8 mouse cellular contexts compared by ENCODE assay signal in the genomic region with DNA sequence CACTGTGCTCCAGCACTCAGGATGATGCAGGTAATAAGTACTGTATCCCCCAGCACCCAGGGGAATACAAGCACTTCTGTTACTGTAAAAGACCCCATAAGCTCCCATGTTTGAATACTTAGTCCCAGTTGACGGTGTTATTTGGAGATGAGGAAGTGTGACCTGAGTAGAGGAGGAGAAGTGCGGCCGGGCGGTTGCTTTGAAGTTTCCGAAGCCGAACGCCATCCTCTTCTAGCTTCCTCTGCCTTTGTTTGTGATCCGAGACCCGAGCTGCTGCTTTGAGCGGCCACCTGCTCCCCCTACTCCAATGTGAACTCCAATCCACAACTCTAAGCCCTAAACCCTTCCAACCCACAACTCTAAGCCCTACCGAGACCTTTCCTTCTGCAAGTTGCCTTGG.
DNase-seq lines count a peak whose midpoint lies in the region; ATAC-seq and TF ChIP-seq lines count a peak whose summit lies in the region.
"Had no signal": no experiment of that assay in that cellular context is flagged by ENCODE, and none has a peak within 500 bp of the region (broad histone marks: within the 10 kb centered on the region; RNA-seq: fewer than 3 reads in every experiment).

No protein-coding gene starts in this region.

- H3K27ac ChIP-seq in CH12.LX (ENCODE audit: insufficient read depth, low read depth), result no peak overlapping the region
- peak overlapping the region; percentile 77 for H3K27ac ChIP-seq in midbrain, embryonic 10.5 days (replicated peaks)
- H3K27ac ChIP-seq: liver, embryonic 13.5 days had no signal

- no peak for TF ChIP-seq POLR2A in CH12.LX (IDR thresholded peaks at IDR 0.05; ENCODE audit: low read depth, low read length)

- no peak for ATAC-seq in inflammation-experienced regulatory T-cells, adult 6 months

- DNase-seq in A20 (ENCODE audit: low read depth, low spot score) (peak; percentile 51), CH12.LX (ENCODE audit: extremely low read depth) (peak; percentile 9)
- peak; percentile 27 for DNase-seq in forelimb bud, embryonic 11.5 days (ENCODE audit: low read depth, low spot score)
- DNase-seq in midbrain, embryonic 10.5 days (ENCODE audit: low spot score), result peak; percentile 50
- no peak for DNase-seq in left cerebral cortex, adult 11 months (ENCODE audit: low spot score)
- DNase-seq in adrenal gland, postnatal 36 days, result no peak
- DNase-seq: liver, embryonic 13.5 days had no signal

- H3K4me3 ChIP-seq in CH12.LX (replicated peaks in 1 of 3; ENCODE audit: low read depth in 2 of 3, low read length in 2 of 3, poor library complexity in 1 of 3), result peak overlapping the region in 1 of 3 experiments; percentile 31
- H3K4me3 ChIP-seq in midbrain, embryonic 10.5 days, result peak overlapping the region; percentile 51
- H3K4me3 ChIP-seq: liver, embryonic 13.5 days had no signal

- H3K36me3 ChIP-seq in CH12.LX (replicated peaks in 1 of 2; ENCODE audit: control insufficient read depth in 1 of 2, insufficient read depth in 1 of 2, low read length in 1 of 2), result no peaks in the 10 kb centered on the region
- H3K36me3 ChIP-seq in midbrain, embryonic 10.5 days, result no peaks in the 10 kb centered on the region
- H3K36me3 ChIP-seq: liver, embryonic 13.5 days had no signal

- no peaks in the 10 kb centered on the region for H3K9me3 ChIP-seq in CH12.LX (replicated peaks; ENCODE audit: low read length)
- no peaks in the 10 kb centered on the region for H3K9me3 ChIP-seq in midbrain, embryonic 10.5 days (replicated peaks)
- H3K9me3 ChIP-seq: liver, embryonic 13.5 days had no signal

- no peak for TF ChIP-seq CTCF in CH12.LX (conservative IDR thresholded peaks at IDR 0.05 in 1 of 2, IDR thresholded peaks at IDR 0.05 in 1 of 2; ENCODE audit: low read depth in 2 of 2, low read length in 2 of 2)

- in situ Hi-C loops in CH12.LX (cut with MboI; ENCODE audit: low pct_ligation_motif_present, low pct_unique_long_range_greater_than_20kb, low sequenced_read_pairs), result no loop called here

- TF ChIP-seq RAD21 in CH12.LX (IDR thresholded peaks at IDR 0.05; ENCODE audit: low read depth, low read length), result no peak

- no peak for TF ChIP-seq EP300 in CH12.LX (IDR thresholded peaks at IDR 0.05; ENCODE audit: low read length)

- H3K27me3 ChIP-seq in CH12.LX (replicated peaks), result peaks cover 5% of the 10 kb centered on the region
- H3K27me3 ChIP-seq in midbrain, embryonic 10.5 days (ENCODE audit: low read depth, poor library complexity, severe bottlenecking), result peaks cover 34% of the 10 kb centered on the region

- no peak overlapping the region for H3K9ac ChIP-seq in CH12.LX (ENCODE audit: insufficient read depth, low read depth)
- H3K9ac ChIP-seq: liver, embryonic 13.5 days had no signal

- dilution Hi-C loops in CH12.LX (cut with MboI; ENCODE audit: extremely low pct_ligation_motif_present, extremely low pct_unique_long_range_greater_than_20kb, low sequenced_read_pairs), result no loop called here

- peak overlapping the region; percentile 90 for H3K4me2 ChIP-seq in CH12.LX (ENCODE audit: insufficient read depth, low read depth, poor library complexity, severe bottlenecking)

- WGBS in midbrain, embryonic 10.5 days, result under 1% methylated on average over 11 of the region's 11 CpGs

- no peaks in the 10 kb centered on the region for H3K79me2 ChIP-seq in CH12.LX (replicated peaks; ENCODE audit: control insufficient read depth, extremely low read depth, insufficient read depth, poor library complexity, severe bottlenecking)

- H3K4me1 ChIP-seq in CH12.LX (ENCODE audit: control insufficient read depth in 1 of 2, insufficient read depth in 2 of 2), result peaks cover 5 to 14% of the 10 kb centered on the region in 2 experiments; a peak in 3 of 4 replicates
- H3K4me1 ChIP-seq in midbrain, embryonic 10.5 days, result peaks cover 62% of the 10 kb centered on the region

TF ChIP-seq in CH12.LX, 34 proteins besides CTCF, POLR2A, EP300 and RAD21:
- TF ChIP-seq TCF12 (IDR thresholded peaks at IDR 0.05; ENCODE audit: low read depth, low read length), result no peak
- TF ChIP-seq PAX5 (IDR thresholded peaks at IDR 0.05; ENCODE audit: low read length), result no peak
- no peak for TF ChIP-seq ZKSCAN1 (IDR thresholded peaks at IDR 0.05; ENCODE audit: borderline replicate concordance, low read depth, low read length)

Comparison
In these comparisons a context has a peak if more than half of its experiments do, and no peak if none do; other contexts are left out.
1. DNase-seq: peak in A20 (single experiment), CH12.LX (single experiment), forelimb bud, embryonic 11.5 days (single experiment) and midbrain, embryonic 10.5 days (single experiment); none in left cerebral cortex, adult 11 months (single experiment) and adrenal gland, postnatal 36 days (0 of 2).